Comparison of ENCODE assay signal across 8 mouse cellular contexts in the genomic region with DNA sequence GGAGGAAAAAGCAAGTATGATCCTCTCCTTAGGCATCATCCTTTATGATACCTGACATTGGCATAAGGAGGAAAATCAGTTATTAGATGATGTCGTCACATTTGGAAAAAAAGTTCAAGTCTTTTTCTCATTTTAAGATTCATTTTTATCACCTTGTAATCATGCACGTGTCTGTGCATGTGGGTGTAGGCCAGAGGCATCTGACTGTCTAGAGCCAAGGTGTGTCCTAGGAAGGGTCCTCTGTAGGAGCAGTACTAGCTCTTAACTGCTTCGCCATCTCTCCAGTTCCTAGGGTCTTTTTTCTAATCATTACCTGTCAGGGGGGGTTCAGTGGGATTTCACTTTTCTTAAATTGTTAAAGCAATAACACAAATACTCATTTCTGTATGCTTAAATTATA. TPM values are rescaled to one million over a fixed set of nuclear protein-coding genes. Genes with fewer than 3 reads are reported as not detected.
DNase-seq lines count a peak whose midpoint lies in the region; ATAC-seq and TF ChIP-seq lines count a peak whose summit lies in the region.

No protein-coding gene starts in this region.

- no peak for TF ChIP-seq POLR2A in bone marrow, adult 2 months (IDR thresholded peaks at IDR 0.05; ENCODE audit: borderline replicate concordance, control insufficient read depth, low read depth, low read length)

- no peak for ATAC-seq in heart, embryonic 12.5 days (ENCODE audit: insufficient number of reproducible peaks, low FRiP score)
- peak; percentile 63; the same call in 1 of the 2 replicates for ATAC-seq in hindbrain, embryonic 11.5 days (ENCODE audit: low FRiP score)
- 0 out of 2 replicates have a peak, but pooled peaks have one; percentile 65 for ATAC-seq in midbrain, embryonic 12.5 days (ENCODE audit: low FRiP score, low read depth)
- ATAC-seq in monocyte, adult 5-6 weeks (replicated peaks; ENCODE audit: insufficient number of reproducible peaks, low FRiP score, low TSS enrichment, poor library complexity, severe bottlenecking), result no peak

- WGBS in heart, embryonic 12.5 days, result 52% methylated on average over 3 of the region's 3 CpGs
- WGBS in bone marrow, adult 2 months, result 53% methylated on average over 3 of the region's 3 CpGs
- WGBS in hindbrain, embryonic 11.5 days, result 37% methylated on average over 3 of the region's 3 CpGs
- 38% methylated on average over 3 of the region's 3 CpGs for WGBS in midbrain, embryonic 12.5 days

- peak overlapping the region; percentile 9; the same call in 1 of the 2 replicates for H3K4me3 ChIP-seq in heart, embryonic 12.5 days
- peak overlapping the region; percentile 0 for H3K4me3 ChIP-seq in bone marrow, adult 2 months (replicated peaks; ENCODE audit: control insufficient read depth, low read depth, low read length)
- H3K4me3 ChIP-seq in hindbrain, embryonic 11.5 days (ENCODE audit: low read depth, low read length), result no peak overlapping the region
- H3K4me3 ChIP-seq in midbrain, embryonic 12.5 days, result peak overlapping the region; percentile 19; the same call in 1 of the 2 replicates

- peak overlapping the region; percentile 52 for H3K4me2 ChIP-seq in heart, embryonic 12.5 days
- H3K4me2 ChIP-seq in hindbrain, embryonic 11.5 days (replicated peaks; ENCODE audit: low read depth, low read length), result peak overlapping the region; percentile 23; the same call in 1 of the 2 replicates
- H3K4me2 ChIP-seq in midbrain, embryonic 12.5 days (replicated peaks), result peak overlapping the region; percentile 39

- TF ChIP-seq CTCF in bone marrow, adult 2 months (IDR thresholded peaks at IDR 0.05; ENCODE audit: control insufficient read depth, insufficient read depth, low read length), result no peak

- no peaks in the 10 kb centered on the region for H3K4me1 ChIP-seq in heart, embryonic 12.5 days (replicated peaks)
- H3K4me1 ChIP-seq in bone marrow, adult 2 months (ENCODE audit: control insufficient read depth, insufficient read depth, low read length), result no peaks in the 10 kb centered on the region; the same call in 1 of the 2 replicates
- no peaks in the 10 kb centered on the region for H3K4me1 ChIP-seq in hindbrain, embryonic 11.5 days (replicated peaks; ENCODE audit: control insufficient read depth, insufficient read depth, low read length)
- H3K4me1 ChIP-seq in midbrain, embryonic 12.5 days, result 0 out of 2 replicates have a peak, but pooled peaks cover 3% of the 10 kb centered on the region

- no peaks in the 10 kb centered on the region for H3K36me3 ChIP-seq in heart, embryonic 12.5 days
- no peaks in the 10 kb centered on the region for H3K36me3 ChIP-seq in hindbrain, embryonic 11.5 days (ENCODE audit: control insufficient read depth, insufficient read depth, low read length)
- H3K36me3 ChIP-seq in midbrain, embryonic 12.5 days, result no peaks in the 10 kb centered on the region

- intact Hi-C loops in heart, postnatal 25 days (cut with DNase I), result no loop called here
- intact Hi-C loops in left cerebral cortex, postnatal 36 days (cut with DNase I), result loop anchor here (2.0 kb wide), 1 partner anchor 19 kb away; no protein-coding TSS in a partner anchor

- DNase-seq in heart, postnatal 25 days (ENCODE audit: low spot score), result no peak
- peak; percentile 2 for DNase-seq in hindbrain, embryonic 11.5 days (ENCODE audit: low spot score)
- DNase-seq in spleen, adult 18-20 months, result no peak
- no peak for DNase-seq in left cerebral cortex, postnatal 36 days (ENCODE audit: low spot score in 2 of 2)

- no peak overlapping the region for H3K9ac ChIP-seq in heart, embryonic 12.5 days
- no peak overlapping the region for H3K9ac ChIP-seq in hindbrain, embryonic 11.5 days (ENCODE audit: low read depth, low read length)
- H3K9ac ChIP-seq in midbrain, embryonic 12.5 days (replicated peaks), result no peak overlapping the region

- H3K27ac ChIP-seq in heart, embryonic 12.5 days (ENCODE audit: poor library complexity, severe bottlenecking), result no peak overlapping the region
- no peak overlapping the region for H3K27ac ChIP-seq in bone marrow, adult 2 months (ENCODE audit: control insufficient read depth, insufficient read depth, low read depth, low read length, poor library complexity)
- no peak overlapping the region for H3K27ac ChIP-seq in hindbrain, embryonic 11.5 days (ENCODE audit: low read depth, low read length)
- no peak overlapping the region for H3K27ac ChIP-seq in midbrain, embryonic 12.5 days (replicated peaks)

- H3K9me3 ChIP-seq in heart, embryonic 12.5 days (replicated peaks), result no peaks in the 10 kb centered on the region
- no peaks in the 10 kb centered on the region for H3K9me3 ChIP-seq in hindbrain, embryonic 11.5 days (ENCODE audit: control insufficient read depth, low read length)
- H3K9me3 ChIP-seq in midbrain, embryonic 12.5 days, result no peaks in the 10 kb centered on the region

- H3K27me3 ChIP-seq in heart, embryonic 12.5 days (replicated peaks), result no peaks in the 10 kb centered on the region
- no peaks in the 10 kb centered on the region for H3K27me3 ChIP-seq in hindbrain, embryonic 11.5 days (ENCODE audit: control insufficient read depth, insufficient read depth, low read length)
- no peaks in the 10 kb centered on the region for H3K27me3 ChIP-seq in midbrain, embryonic 12.5 days

RNA-seq across cellular contexts. Expression of gene Tmem29, which starts 0.8 kb away (rescaled TPM):
- polyA plus RNA-seq in heart, embryonic 12.5 days (2016; fragmentation: Nextera tagmentation; extraction: Ambion mirVana), result 17.5 and 20.3 TPM in 2 replicates
- 1 to 10 TPM; 4.2 to 6.2 TPM for total RNA-seq in heart, postnatal 25 days (2021)
- 8.5 and 19.6 TPM in 2 replicates for polyA plus RNA-seq in bone marrow, adult 2 months (2011; ENCODE audit: insufficient read depth, insufficient read length, low replicate concordance, missing spikeins)
- polyA plus RNA-seq in hindbrain, embryonic 11.5 days (2014; fragmentation: Nextera tagmentation; extraction: Ambion mirVana), result 44.8 and 51.6 TPM in 2 replicates
- 46.8 and 48.0 TPM in 2 replicates for polyA plus RNA-seq in midbrain, embryonic 12.5 days (2016; fragmentation: Nextera tagmentation; extraction: Ambion mirVana)
- 7.5 to 13.7 TPM (median 10.1 TPM) in 3 replicates for total RNA-seq in monocyte, adult 5-6 weeks (2017)
- total RNA-seq in left cerebral cortex, postnatal 36 days (2021), result 10 to 100 TPM; 35.6 to 45.2 TPM

Comparison
In these comparisons a context has a peak if more than half of its experiments do, and no peak if none do; other contexts are left out.
1. ATAC-seq: peak in hindbrain, embryonic 11.5 days (single experiment) and midbrain, embryonic 12.5 days (single experiment); none in heart, embryonic 12.5 days (single experiment) and monocyte, adult 5-6 weeks (single experiment).
2. Peak in every context shown above with its lines, with median percentiles within 50 percentile points of each other: H3K4me2 ChIP-seq.